Mouse (Mus musculus): ENCODE measurements around the gene Ptpn18.

DNA sequence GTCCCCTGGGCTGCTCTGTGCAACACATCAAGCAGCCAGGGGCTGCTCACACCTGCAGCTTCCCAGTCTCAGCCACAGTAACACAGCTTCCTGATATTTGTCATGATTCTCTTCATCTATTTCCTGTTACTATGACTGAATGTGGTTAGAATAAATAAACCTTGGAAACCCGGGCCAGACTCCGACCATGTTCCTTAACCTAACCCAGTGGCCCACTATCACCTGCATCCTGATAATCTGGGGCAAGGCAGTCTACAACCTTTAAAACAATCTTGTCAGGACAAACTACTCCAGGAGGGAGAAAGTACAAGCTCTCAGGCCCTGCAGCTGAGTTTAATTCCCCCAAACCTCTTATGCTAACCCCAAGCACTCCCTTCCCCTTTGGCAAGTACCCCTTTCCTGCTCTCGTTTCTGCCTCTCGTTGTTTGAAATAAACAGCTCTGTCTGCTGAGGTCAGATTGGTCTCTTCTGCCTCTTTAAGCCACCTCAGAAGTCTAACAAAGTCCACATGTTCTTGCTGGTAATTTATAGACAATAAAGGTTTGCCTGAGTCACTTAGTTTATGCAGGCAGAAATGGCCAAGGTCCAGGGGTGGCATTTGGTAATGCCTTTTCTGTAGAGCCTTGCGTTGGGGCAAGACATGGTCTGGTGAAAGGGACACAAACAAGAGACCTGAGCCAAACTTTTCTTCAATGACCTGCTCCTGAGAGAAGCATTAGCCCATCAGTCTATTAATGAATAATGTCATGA is 22.5 kb downstream of the Ptpn18 start:
- TF ChIP-seq POLR2A (IDR thresholded peaks at IDR 0.05; ENCODE audit: borderline replicate concordance, control insufficient read depth, low read depth, low read length) (no peak), CTCF (IDR thresholded peaks at IDR 0.05; ENCODE audit: control insufficient read depth, insufficient read depth, low read length) (no peak)
